Mouse (Mus musculus) megakaryocyte, embryonic 14.5 days (primary cell): ENCODE data around the gene Nat9. TPM values are rescaled to one million over a fixed set of nuclear protein-coding genes. Genes with fewer than 3 reads are reported as not detected.

ENCODE experiments used
- H3K27me3 ChIP-seq: replicated peaks from 2 replicates; pipeline ENCODE3; 2012; ENCODE audit warnings: inconsistent platforms
- H3K36me3 ChIP-seq: replicated peaks from 2 replicates; pipeline ENCODE3; 2012; ENCODE audit warnings: low read length, inconsistent platforms, mixed read lengths
- H3K4me1 ChIP-seq: 2 replicates; pipeline ENCODE4 v1.6.1; 2012; ENCODE audit warnings: inconsistent platforms
- H3K4me3 ChIP-seq: replicated peaks from 2 replicates; pipeline ENCODE3; 2012; ENCODE audit warnings: moderate library complexity, mild to moderate bottlenecking, inconsistent platforms
- H3K9me3 ChIP-seq: 2 replicates; pipeline ENCODE4 v1.6.1; 2012; ENCODE audit warnings: inconsistent platforms
- FLI1 ChIP-seq: IDR thresholded peaks from 2 replicates; pipeline ENCODE4 v1.6.1; 2012; ENCODE audit warnings: low read length, inconsistent platforms, mixed read lengths
- GATA1 ChIP-seq: IDR thresholded peaks from 3 replicates; pipeline ENCODE4 v1.6.1; 2012; ENCODE audit warnings: mixed read lengths, low read length, inconsistent platforms, borderline replicate concordance
- polyA plus RNA-seq: library from polyadenylated mRNA; stranded (reverse); fragments of >175 nt; gene quantifications from 2 replicates; pipeline ENCODE4 v1.2.3, GENCODE M21; 2012; ENCODE audit warnings: low replicate concordance; ENCODE audit not compliant: insufficient read depth

Nat9 gene
- polyA plus RNA-seq, 1 experiment = 27.1 TPM

DNA sequence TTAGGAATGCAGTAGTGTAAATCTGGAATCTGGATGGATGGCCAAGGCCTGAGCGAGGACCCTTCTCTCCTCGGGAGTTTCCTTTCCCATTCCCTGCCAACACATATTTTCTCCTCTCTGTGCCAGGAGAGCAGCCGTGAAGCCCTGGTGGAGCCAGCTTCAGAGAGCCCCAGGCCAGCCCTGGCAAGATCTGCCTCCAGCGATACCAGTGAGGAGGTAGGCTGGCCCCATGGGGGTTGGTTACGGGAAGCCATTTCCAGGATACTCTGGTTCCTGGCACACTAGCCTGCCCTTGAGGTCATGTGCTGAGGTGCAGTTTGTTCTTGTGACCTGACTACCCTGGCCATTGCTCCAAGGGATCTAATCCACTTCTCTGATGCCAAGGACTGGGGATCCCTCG lies 7.8 kb downstream of the Nat9 start:
- Histone ChIP-seq H3K9me3 (no peaks in the 10 kb centered on the region), H3K36me3 (peaks cover 98% of the 10 kb centered on the region), H3K4me1 (peaks cover 41% of the 10 kb centered on the region), H3K4me3 (no peak overlapping the region), H3K27me3 (no peaks in the 10 kb centered on the region)
- TF ChIP-seq FLI1 = no peak
- TF ChIP-seq GATA1 = no peak

DNA sequence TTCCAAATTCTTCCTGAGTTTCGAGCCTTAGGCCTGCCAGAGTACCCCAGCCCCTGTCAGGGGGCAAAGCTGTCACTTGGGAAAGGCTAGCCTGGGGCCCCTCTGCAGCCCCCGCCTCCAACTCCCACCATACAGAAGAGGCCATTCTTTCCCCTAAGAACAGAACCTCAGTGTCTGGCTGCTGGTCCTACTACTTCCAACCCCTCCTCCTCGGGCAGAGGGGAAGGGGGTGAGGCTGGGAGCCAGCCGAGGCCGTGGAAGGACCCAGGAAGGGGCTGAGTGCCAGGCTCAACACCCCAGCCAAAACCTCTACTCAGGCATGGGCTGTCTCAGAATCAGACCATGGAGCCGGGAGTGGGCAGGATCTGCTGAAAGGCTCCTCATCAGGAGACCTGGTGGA lies 8.5 kb downstream of the Nat9 start:
- Histone ChIP-seq H3K4me1 (peaks cover 46% of the 10 kb centered on the region), H3K9me3 (no peaks in the 10 kb centered on the region), H3K4me3 (no peak overlapping the region), H3K27me3 (no peaks in the 10 kb centered on the region), H3K36me3 (peaks cover 95% of the 10 kb centered on the region)
- TF ChIP-seq FLI1 = no peak
- no peak for TF ChIP-seq GATA1

DNA sequence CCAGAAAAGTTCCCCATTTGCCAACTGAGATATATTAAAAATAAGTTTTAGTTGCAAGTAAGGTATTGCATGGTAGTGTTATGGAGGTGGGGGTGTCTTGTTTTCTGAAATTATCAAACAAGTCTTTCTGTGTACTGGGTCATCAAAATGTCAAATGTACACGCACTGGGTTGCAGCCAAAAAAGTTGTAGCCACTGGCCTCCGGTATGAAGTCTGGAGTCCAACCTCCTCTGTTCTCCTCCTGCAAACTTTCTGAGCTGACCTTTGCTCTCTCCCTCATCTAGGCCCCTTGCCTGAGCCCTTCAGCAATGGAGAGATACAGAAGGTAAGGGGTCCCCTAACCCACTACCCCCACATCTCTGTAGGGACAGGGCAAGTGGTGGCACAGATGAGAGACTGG lies 8.9 kb downstream of the Nat9 start:
- TF ChIP-seq FLI1 (no peak), GATA1 (no peak)
- Histone ChIP-seq H3K36me3 (peaks cover 94% of the 10 kb centered on the region), H3K4me1 (peaks cover 50% of the 10 kb centered on the region), H3K27me3 (no peaks in the 10 kb centered on the region), H3K4me3 (no peak overlapping the region), H3K9me3 (no peaks in the 10 kb centered on the region)

DNA sequence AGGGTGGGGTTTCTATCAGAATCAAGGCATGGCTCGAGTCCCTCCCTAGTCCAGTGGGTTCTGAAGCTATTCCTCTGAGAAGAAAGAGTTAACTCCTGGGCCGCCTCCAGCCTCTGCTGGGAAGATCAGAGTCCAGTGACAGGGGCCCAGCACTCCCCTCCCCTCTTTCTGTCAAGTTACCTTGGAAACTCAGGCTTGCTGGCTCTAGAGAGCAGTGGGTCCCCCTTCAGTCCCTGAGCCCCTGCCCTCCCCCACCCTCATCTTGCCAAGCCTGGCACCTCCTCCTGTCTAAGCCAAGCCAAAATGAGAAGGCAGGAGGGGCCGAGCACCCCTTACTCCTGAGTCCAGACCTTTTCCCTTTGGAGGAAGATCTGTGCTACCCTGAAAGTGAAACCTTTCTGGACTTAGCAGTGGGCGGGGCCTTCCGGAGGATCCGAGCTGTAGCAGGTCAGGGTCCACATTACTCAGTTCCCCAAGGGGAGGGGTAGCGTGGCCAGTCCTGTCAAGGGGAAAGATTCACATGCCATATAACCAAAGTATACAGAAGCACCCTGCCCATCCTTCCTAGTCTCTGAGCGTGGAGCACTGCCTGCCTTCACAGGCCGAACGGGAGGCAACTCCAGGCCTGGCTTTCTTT lies 10.0 kb downstream of the Nat9 start:
- H3K9me3 ChIP-seq = no peaks in the 10 kb centered on the region
- H3K36me3 ChIP-seq = peaks cover 83% of the 10 kb centered on the region
- TF ChIP-seq GATA1 = no peak
- no peak for TF ChIP-seq FLI1
- H3K27me3 ChIP-seq = no peaks in the 10 kb centered on the region
- H3K4me1 ChIP-seq = peaks cover 57% of the 10 kb centered on the region
- no peak overlapping the region for H3K4me3 ChIP-seq

DNA sequence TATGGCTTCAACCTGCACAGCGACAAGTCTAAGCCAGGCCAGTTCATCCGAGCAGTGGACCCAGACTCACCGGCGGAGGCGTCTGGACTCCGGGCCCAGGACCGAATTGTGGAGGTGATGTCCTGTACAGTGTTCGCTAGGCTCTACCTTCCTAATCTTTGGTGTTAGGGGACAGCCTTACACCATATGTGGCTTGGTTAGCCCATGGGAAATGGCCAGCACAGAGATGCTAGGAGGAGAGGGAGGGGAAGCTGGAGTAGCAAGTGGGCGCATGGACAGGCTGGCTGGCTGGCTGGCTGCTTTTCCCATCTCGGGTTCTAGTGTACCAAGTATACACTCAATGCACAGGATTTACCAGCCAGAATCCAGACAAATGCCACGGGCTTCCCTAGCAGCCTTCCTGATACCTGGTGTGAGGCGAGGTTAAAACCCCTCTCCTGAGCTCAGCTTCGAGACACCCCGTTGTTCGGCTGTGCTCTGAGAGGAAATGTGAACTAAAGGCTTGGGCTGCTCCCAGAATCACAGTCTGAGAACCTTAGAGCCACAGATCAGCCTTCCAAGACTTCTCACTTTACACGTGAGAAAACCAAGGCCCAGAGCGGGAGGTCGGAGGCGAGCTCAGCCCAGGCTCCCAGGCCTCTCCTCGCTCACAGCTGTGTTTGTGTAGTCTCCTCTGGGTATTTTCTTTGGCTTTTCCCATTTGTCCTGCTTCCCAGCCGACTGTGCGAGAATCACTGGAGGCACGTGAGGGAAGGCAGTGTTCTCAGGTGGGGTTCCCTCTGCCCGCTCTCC lies 11.1 kb downstream of the Nat9 start:
- peaks cover 82% of the 10 kb centered on the region for H3K36me3 ChIP-seq
- no peaks in the 10 kb centered on the region for H3K27me3 ChIP-seq
- no peak overlapping the region for H3K4me3 ChIP-seq
- no peak for TF ChIP-seq FLI1
- H3K9me3 ChIP-seq = no peaks in the 10 kb centered on the region
- H3K4me1 ChIP-seq = peaks cover 57% of the 10 kb centered on the region

DNA sequence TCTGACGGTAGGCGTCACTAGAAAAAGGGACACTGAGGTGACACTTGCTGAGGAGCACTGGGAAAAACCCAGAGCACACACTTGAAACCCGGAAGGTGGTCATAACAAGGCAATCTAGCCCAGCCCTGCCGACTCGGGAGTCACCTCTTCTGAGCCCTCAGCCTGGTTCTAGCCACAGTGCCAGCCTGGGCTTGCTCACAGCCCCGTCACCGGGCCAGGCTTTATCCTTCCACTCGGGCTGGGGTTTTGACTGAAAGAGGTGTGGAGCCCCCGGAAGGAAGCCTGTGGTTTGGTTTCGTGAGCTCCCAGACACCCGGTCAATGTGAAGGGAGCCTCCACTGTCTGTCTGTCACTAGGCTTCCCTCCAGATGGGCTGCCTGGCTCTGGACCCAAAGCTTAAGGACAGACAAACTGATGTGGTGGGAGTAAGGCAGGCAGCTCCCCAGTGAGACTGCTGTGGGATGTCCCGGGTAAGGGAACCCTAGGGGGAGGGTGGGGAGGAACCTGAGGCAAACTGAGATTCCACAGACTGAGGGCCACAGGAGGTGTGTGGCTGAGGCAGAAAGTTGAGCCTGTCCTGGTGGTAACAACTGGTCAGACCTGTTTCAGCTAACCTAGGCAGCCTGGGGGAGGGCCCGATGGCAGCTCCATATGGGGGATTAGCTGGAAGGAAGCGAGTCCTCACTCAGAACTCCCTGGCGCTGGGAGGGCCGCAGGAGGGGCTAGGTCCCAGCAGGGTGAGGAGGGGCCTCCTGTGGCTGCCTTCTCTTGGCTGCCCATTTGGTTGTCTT lies 13.9 kb downstream of the Nat9 start:
- peaks cover 65% of the 10 kb centered on the region for H3K4me1 ChIP-seq
- H3K36me3 ChIP-seq = peaks cover 80% of the 10 kb centered on the region
- TF ChIP-seq GATA1 (no peak), FLI1 (0 out of 2 replicates have a peak, but pooled peaks have one; percentile 11)
- H3K27me3 ChIP-seq = no peaks in the 10 kb centered on the region
- peak overlapping the region; percentile 86 for H3K4me3 ChIP-seq
- H3K9me3 ChIP-seq = no peaks in the 10 kb centered on the region

DNA sequence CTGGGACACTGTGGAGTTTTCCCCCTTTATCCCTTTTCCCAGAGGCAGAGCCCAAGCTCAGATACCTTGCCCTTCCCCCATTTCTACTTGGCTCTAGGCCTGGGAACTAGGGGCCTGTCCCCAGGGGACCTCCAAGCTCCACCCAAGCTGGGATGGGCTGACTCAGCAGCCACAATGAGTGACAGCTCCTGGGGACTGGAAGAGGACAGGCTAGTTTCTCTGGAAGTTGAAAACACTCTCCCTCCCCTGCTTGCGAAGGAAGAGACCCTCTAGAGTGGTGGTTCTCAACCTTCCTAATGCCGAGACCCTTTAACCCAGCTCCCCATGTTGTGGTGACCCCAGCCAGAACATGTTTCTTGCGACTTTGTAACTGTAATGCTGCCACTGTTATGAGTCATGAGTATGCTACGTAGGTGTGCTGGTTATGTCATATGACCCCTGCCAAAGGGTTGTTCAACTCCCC lies 14.8 kb downstream of the Nat9 start:
- no peaks in the 10 kb centered on the region for H3K27me3 ChIP-seq
- H3K4me3 ChIP-seq = peak overlapping the region; percentile 86
- H3K9me3 ChIP-seq = no peaks in the 10 kb centered on the region
- peaks cover 73% of the 10 kb centered on the region for H3K4me1 ChIP-seq
- H3K36me3 ChIP-seq = peaks cover 80% of the 10 kb centered on the region
- TF ChIP-seq FLI1 (no peak), GATA1 (no peak)

DNA sequence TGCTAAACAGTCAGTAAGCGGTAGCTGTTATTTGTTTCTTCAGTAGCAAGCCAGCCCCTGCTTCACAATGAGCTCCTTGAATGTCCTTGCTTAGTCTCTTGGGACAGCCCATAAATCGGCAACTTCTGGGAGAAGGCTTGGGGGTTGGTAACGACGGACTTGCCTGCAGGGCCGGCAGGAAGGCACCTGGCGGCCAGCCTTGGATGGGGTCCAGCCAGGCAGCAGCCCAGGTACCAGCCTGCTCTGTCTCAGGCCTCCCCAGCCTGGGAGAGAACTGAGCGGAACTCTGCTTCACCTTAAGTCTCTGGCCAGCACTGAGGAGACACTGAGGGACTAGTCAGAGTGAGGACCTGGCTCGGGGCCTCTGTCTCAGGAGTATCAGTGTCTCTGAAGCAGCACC lies 16.5 kb downstream of the Nat9 start:
- Histone ChIP-seq H3K36me3 (peaks cover 80% of the 10 kb centered on the region), H3K27me3 (no peaks in the 10 kb centered on the region), H3K9me3 (no peaks in the 10 kb centered on the region), H3K4me3 (no peak overlapping the region), H3K4me1 (peaks cover 81% of the 10 kb centered on the region)
- no peak for TF ChIP-seq GATA1
- TF ChIP-seq FLI1 = no peak

DNA sequence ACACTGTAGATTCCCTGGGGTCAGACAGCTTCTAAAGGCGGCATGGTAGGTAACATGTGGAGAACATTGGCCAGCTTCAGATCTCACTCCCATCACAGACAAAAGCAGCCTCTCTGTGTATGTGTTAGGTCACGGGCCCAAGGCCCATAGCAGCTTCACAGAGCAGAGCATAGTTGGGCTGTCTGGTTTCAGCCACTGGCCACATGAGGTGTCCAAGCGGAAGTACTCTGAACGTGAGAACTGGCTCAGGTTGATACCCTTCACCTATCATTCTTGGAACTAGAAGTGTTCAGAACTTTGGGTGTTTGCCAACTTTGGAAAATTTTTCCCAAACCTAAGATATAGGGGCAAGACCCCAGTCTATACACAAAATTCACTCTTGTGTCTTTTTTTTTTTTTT lies 18.2 kb downstream of the Nat9 start:
- Histone ChIP-seq H3K4me1 (peaks cover 81% of the 10 kb centered on the region), H3K36me3 (peaks cover 73% of the 10 kb centered on the region), H3K27me3 (no peaks in the 10 kb centered on the region), H3K4me3 (no peak overlapping the region), H3K9me3 (no peaks in the 10 kb centered on the region)
- TF ChIP-seq GATA1 = no peak
- no peak for TF ChIP-seq FLI1
